Mouse (Mus musculus) midbrain, postnatal 0 days (tissue): Measurements from ENCODE around the gene Sept11. TPM values are rescaled to one million over a fixed set of nuclear protein-coding genes. Genes with fewer than 3 reads are reported as not detected.

Experiments used
- ATAC-seq: fragments of 200-750 bp; cut with Nextera tagmentation; 2 replicates; pipeline ENCODE4 v1.8.0; 2017; ENCODE audit warnings: moderate number of reproducible peaks, mild to moderate bottlenecking, moderate TSS enrichment, moderate library complexity; ENCODE audit not compliant: low FRiP score
- DNase-seq: peaks from one replicate; pipeline ENCODE4 v3.0.0-alpha.2; 2015; ENCODE audit warnings: low spot score
- H3K27ac ChIP-seq: fragments of 300-500 bp; sonication (generic); 2 replicates; pipeline ENCODE4 v1.5.1; 2014; ENCODE audit warnings: low read depth, mild to moderate bottlenecking, low read length, mixed read lengths
- H3K27me3 ChIP-seq: fragments of 300-500 bp; sonication (generic); 2 replicates; pipeline ENCODE4 v1.6.1; 2014; ENCODE audit warnings: low read length, control low read depth, mixed read lengths; ENCODE audit not compliant: insufficient read depth
- H3K36me3 ChIP-seq: fragments of 300-500 bp; sonication (generic); 2 replicates; pipeline ENCODE4 v1.6.1; 2014; ENCODE audit warnings: low read length, control low read depth, mixed read lengths; ENCODE audit not compliant: insufficient read depth
- H3K4me1 ChIP-seq: fragments of 300-500 bp; sonication (generic); 2 replicates; pipeline ENCODE4 v1.6.1; 2014; ENCODE audit warnings: mild to moderate bottlenecking, control low read depth, antibody characterized with exemption, low read length, mixed read lengths; ENCODE audit not compliant: insufficient read depth
- H3K4me2 ChIP-seq: fragments of 300-500 bp; sonication (generic); 2 replicates; pipeline ENCODE4 v1.6.1; 2014; ENCODE audit warnings: low read depth, mild to moderate bottlenecking, low read length, mixed read lengths; ENCODE audit not compliant: poor library complexity, severe bottlenecking
- H3K4me3 ChIP-seq: fragments of 300-500 bp; sonication (generic); 2 replicates; pipeline ENCODE4 v1.5.1; 2014; ENCODE audit warnings: low read depth, mild to moderate bottlenecking, low read length, moderate library complexity
- H3K9ac ChIP-seq: fragments of 300-500 bp; sonication (generic); replicated peaks from 2 replicates; pipeline ENCODE4 v1.6.1; 2014; ENCODE audit warnings: mild to moderate bottlenecking, low read length, moderate library complexity, mixed read lengths; ENCODE audit not compliant: poor library complexity, severe bottlenecking
- H3K9me3 ChIP-seq: fragments of 300-500 bp; sonication (generic); 2 replicates; pipeline ENCODE4 v1.6.1; 2016; ENCODE audit warnings: low read length, control low read depth
- CTCF ChIP-seq: IDR thresholded peaks from 2 replicates; pipeline ENCODE4 v1.5.1; 2016; ENCODE audit warnings: antibody characterized with exemption, mild to moderate bottlenecking
- WGBS: fragments of 180-500 bp; shearing (Covaris S2); extraction: QIAGEN DNeasy Blood & Tissue Kit; methylation state at CpG from one replicate; pipeline ENCODE4 v1.1.7; 2014; 5-methylcytosine and 5-hydroxymethylcytosine counted together
- polyA plus RNA-seq: library from polyadenylated mRNA; unstranded; fragments of >200 nt; fragmentation: Nextera tagmentation; extraction: Ambion mirVana; gene quantifications from 2 replicates; pipeline ENCODE4 v1.2.1, GENCODE M21; 2015
- total RNA-seq: library from RNA; depleted of rRNA; stranded (reverse); fragments of >200 nt; gene quantifications from 2 replicates; pipeline ENCODE4 v1.2.3, GENCODE M21; 2014; rRNA removed

Gene Sept11
- total and polyA plus RNA-seq, 2 experiments from 2014 or later = 95.9 to 96.0 TPM

GRCm38 (mm10) chr5:93207555-93207954, 114.3 kb downstream of the Sept11 start:
- Histone ChIP-seq H3K27ac (no peak overlapping the region), H3K27me3 (no peaks in the 10 kb centered on the region), H3K9me3 (no peaks in the 10 kb centered on the region), H3K4me3 (peak overlapping the region; percentile 83; the same call in 1 of the 2 replicates), H3K9ac (no peak overlapping the region), H3K4me1 (peaks cover 10% of the 10 kb centered on the region; the same call in 1 of the 2 replicates), H3K4me2 (no peak overlapping the region), H3K36me3 (no peaks in the 10 kb centered on the region)
- ATAC-seq = no peak
- DNase-seq = no peak
- TF ChIP-seq CTCF = no peak
- 62% methylated on average over 1 of the region's 1 CpGs for WGBS

GRCm38 (mm10) chr5:93218375-93218774, 125.1 kb downstream of the Sept11 start:
- ATAC-seq = no peak

DNA sequence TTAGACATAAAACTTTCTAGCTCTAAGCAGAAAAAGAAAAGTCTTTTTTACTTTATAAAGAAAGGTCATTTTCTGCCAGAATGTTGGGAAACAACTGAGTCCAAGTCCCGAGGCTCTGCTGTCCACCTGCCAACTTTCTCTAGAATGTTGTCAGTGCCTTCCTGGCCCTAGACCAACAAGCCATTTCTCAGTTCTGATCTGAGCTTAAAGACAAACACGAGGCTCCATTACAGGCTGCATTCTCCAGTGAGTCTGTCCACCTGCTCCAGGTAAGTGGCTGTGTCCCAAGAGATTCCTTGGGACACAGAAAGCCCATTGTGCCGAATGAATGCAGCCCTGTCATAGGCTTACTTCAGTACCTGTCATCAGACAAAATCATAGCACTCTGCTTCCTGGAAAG, 128.4 kb downstream of the Sept11 start:
- no peaks in the 10 kb centered on the region for H3K4me1 ChIP-seq
- ATAC-seq (no peak), DNase-seq (peak; percentile 43)
- H3K27ac ChIP-seq = no peak overlapping the region
- no peak overlapping the region for H3K4me2 ChIP-seq
- H3K9me3 ChIP-seq = peaks cover 1% of the 10 kb centered on the region; the same call in 1 of the 2 replicates
- 73% methylated on average over 3 of the region's 3 CpGs for WGBS
- no peak for TF ChIP-seq CTCF
- H3K4me3 ChIP-seq = no peak overlapping the region
- no peaks in the 10 kb centered on the region for H3K36me3 ChIP-seq
- H3K27me3 ChIP-seq = no peaks in the 10 kb centered on the region
- no peak overlapping the region for H3K9ac ChIP-seq

More at GRCm38 (mm10) chr5:93218375-93218774, 125.1 kb downstream of the Sept11 start:
- no peak overlapping the region for H3K4me3 ChIP-seq
- H3K36me3 ChIP-seq = no peaks in the 10 kb centered on the region
- H3K27me3 ChIP-seq = no peaks in the 10 kb centered on the region
- no peak overlapping the region for H3K9ac ChIP-seq
- no peaks in the 10 kb centered on the region for H3K4me1 ChIP-seq
- H3K27ac ChIP-seq = no peak overlapping the region
- no peak for TF ChIP-seq CTCF
- peaks cover 3% of the 10 kb centered on the region; the same call in 1 of the 2 replicates for H3K9me3 ChIP-seq
- H3K4me2 ChIP-seq = no peak overlapping the region
- no peak for DNase-seq
- 84% methylated on average over 3 of the region's 3 CpGs for WGBS

DNA sequence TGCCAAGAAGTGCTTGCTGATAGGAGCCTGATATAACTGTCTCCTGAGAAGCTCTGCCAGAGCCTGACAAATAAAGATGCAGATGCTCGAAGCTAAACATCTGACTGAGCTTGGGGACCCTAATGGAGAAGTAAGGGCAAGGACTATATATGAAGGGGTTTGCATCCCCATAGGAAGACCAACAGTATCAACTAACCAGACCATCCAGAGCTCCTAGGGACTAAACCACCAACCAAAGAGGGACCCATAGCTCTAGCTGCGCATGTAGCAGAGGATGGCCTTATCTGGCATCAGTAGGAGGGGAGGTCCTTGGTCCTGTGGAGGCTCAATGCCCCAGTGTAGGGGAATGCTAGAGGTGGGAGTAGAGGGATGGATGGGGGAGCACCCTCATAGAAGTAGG, 131.3 kb downstream of the Sept11 start:
- H3K4me1 ChIP-seq = no peaks in the 10 kb centered on the region
- no peaks in the 10 kb centered on the region for H3K27me3 ChIP-seq
- H3K27ac ChIP-seq = no peak overlapping the region
- H3K4me2 ChIP-seq = no peak overlapping the region
- ATAC-seq (no peak), DNase-seq (no peak)
- no peak for TF ChIP-seq CTCF
- 94% methylated on average over 2 of the region's 2 CpGs for WGBS
- no peaks in the 10 kb centered on the region for H3K36me3 ChIP-seq
- no peak overlapping the region for H3K4me3 ChIP-seq
- H3K9me3 ChIP-seq = no peaks in the 10 kb centered on the region
- no peak overlapping the region for H3K9ac ChIP-seq

Other genes starting within 250 kb of the Sept11 start
- 0.14 and 0.16 TPM in 2 replicates for gene Sowahb, start 48.4 kb upstream of the Sept11 start, total RNA-seq
- gene Sowahb, start 48.4 kb upstream of the Sept11 start, polyA plus RNA-seq = 0.06 TPM in 1 of 2 replicates, not detected in the other
- gene Ccni, start 113.1 kb downstream of the Sept11 start, total RNA-seq = 260 and 289 TPM in 2 replicates
- 104 and 109 TPM in 2 replicates for gene Ccni, start 113.1 kb downstream of the Sept11 start, polyA plus RNA-seq
- 0.94 TPM in 1 of 2 replicates, not detected in the other for gene 2010109A12Rik, start 113.1 kb downstream of the Sept11 start, total RNA-seq
- 0.27 and 0.34 TPM in 2 replicates for gene 2010109A12Rik, start 113.1 kb downstream of the Sept11 start, polyA plus RNA-seq
- 38.2 and 57.8 TPM in 2 replicates for gene Ccng2, start 173.8 kb downstream of the Sept11 start, total RNA-seq
- 23.5 and 23.9 TPM in 2 replicates for gene Ccng2, start 173.8 kb downstream of the Sept11 start, polyA plus RNA-seq